Comparison of ENCODE assay signal across 13 mouse cellular contexts in the genomic region with DNA sequence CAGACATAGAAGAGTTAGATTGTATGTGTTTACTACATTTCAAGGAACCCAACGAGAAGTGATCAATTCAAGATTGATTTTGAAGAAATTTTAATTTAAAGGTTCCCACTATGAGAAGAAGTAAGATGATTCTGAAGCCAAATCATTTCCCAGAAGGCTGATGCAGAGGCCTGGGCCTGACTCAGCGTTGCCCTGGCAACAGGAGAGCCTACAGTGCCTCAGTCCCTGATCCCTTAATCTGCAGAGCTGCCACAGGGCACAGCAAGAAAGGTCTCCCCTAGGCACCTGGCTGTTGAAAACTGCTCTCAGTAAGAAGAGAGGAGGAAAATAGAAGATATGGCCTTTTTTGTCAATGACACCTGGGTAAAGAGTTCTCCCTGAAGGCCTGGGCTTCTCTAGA. TPM values are rescaled to one million over a fixed set of nuclear protein-coding genes. Genes with fewer than 3 reads are reported as not detected.
DNase-seq lines count a peak whose midpoint lies in the region; ATAC-seq and TF ChIP-seq lines count a peak whose summit lies in the region.
"Had no signal": no experiment of that assay in that cellular context is flagged by ENCODE, and none has a peak within 500 bp of the region (broad histone marks: within the 10 kb centered on the region; RNA-seq: fewer than 3 reads in every experiment).

No protein-coding gene starts in this region.

- no peak overlapping the region for H3K4me2 ChIP-seq in midbrain, embryonic 15.5 days
- no peak overlapping the region for H3K4me2 ChIP-seq in kidney, embryonic 16.5 days (replicated peaks; ENCODE audit: low read depth, low read length)
- H3K4me2 ChIP-seq: embryonic facial prominence, embryonic 13.5 days; limb, embryonic 13.5 days had no signal

- no peak overlapping the region for H3K4me3 ChIP-seq in midbrain, embryonic 15.5 days
- no peak overlapping the region for H3K4me3 ChIP-seq in kidney, embryonic 16.5 days (ENCODE audit: low read length)
- no peak overlapping the region for H3K4me3 ChIP-seq in gastrocnemius, adult 2 months
- H3K4me3 ChIP-seq: embryonic facial prominence, embryonic 13.5 days; limb, embryonic 13.5 days had no signal

- no peak overlapping the region for H3K9ac ChIP-seq in midbrain, embryonic 15.5 days
- no peak overlapping the region for H3K9ac ChIP-seq in kidney, embryonic 16.5 days (replicated peaks; ENCODE audit: low read length)
- H3K9ac ChIP-seq: embryonic facial prominence, embryonic 13.5 days; limb, embryonic 13.5 days had no signal

- intact Hi-C loops in gastrocnemius, adult 2 months (cut with DNase I): no loop called here

- peaks cover 23% of the 10 kb centered on the region for H3K36me3 ChIP-seq in midbrain, embryonic 15.5 days (replicated peaks)
- peaks cover 35% of the 10 kb centered on the region for H3K36me3 ChIP-seq in kidney, embryonic 16.5 days (ENCODE audit: insufficient read depth, low read length)

- no peaks in the 10 kb centered on the region for H3K27me3 ChIP-seq in midbrain, embryonic 15.5 days (replicated peaks)
- no peaks in the 10 kb centered on the region for H3K27me3 ChIP-seq in kidney, embryonic 16.5 days (ENCODE audit: insufficient read depth, low read length)
- H3K27me3 ChIP-seq: embryonic facial prominence, embryonic 13.5 days; limb, embryonic 13.5 days had no signal

- peak overlapping the region; percentile 39; the same call in 1 of the 2 replicates for H3K27ac ChIP-seq in midbrain, embryonic 15.5 days
- no peak overlapping the region for H3K27ac ChIP-seq in kidney, embryonic 16.5 days (ENCODE audit: low read length)
- no peak overlapping the region for H3K27ac ChIP-seq in gastrocnemius, adult 2 months
- H3K27ac ChIP-seq: embryonic facial prominence, embryonic 13.5 days; limb, embryonic 13.5 days had no signal

- TF ChIP-seq CTCF in gastrocnemius, adult 2 months (IDR thresholded peaks at IDR 0.05): no peak

- WGBS in midbrain, embryonic 15.5 days: 55% methylated on average over 2 of the region's 2 CpGs
- WGBS in kidney, embryonic 16.5 days: 90% methylated on average over 2 of the region's 2 CpGs

- 0 out of 2 replicates have a peak, but pooled peaks cover 10% of the 10 kb centered on the region for H3K9me3 ChIP-seq in midbrain, embryonic 15.5 days
- H3K9me3 ChIP-seq in kidney, embryonic 16.5 days (ENCODE audit: low read length): peaks cover 16% of the 10 kb centered on the region

- peak; percentile 46 to 79 for DNase-seq in adrenal gland, adult (ENCODE audit: inconsistent age in 2 of 2, low spot score in 1 of 2)
- DNase-seq in adrenal gland, postnatal 4 days (ENCODE audit: low spot score in 2 of 2): no peak
- peak; percentile 30 to 62 for DNase-seq in layer of hippocampus, adult 18-20 months (ENCODE audit: low spot score in 2 of 2)
- no peak for DNase-seq in layer of hippocampus, postnatal 25 days (ENCODE audit: extremely low spot score in 1 of 2, low spot score in 1 of 2)
- DNase-seq in adrenal gland, postnatal 10 days: peak; percentile 51
- no peak for DNase-seq in gastrocnemius, adult 2 months
- DNase-seq: heart, adult 18-20 months; lung, adult 2 months had no signal

- H3K4me1 ChIP-seq in midbrain, embryonic 15.5 days: peaks cover 7% of the 10 kb centered on the region; the same call in 1 of the 2 replicates
- H3K4me1 ChIP-seq in kidney, embryonic 16.5 days (ENCODE audit: insufficient read depth, low read length): no peaks in the 10 kb centered on the region
- H3K4me1 ChIP-seq: embryonic facial prominence, embryonic 13.5 days; limb, embryonic 13.5 days had no signal

- ATAC-seq in midbrain, embryonic 15.5 days (replicated peaks): no peak
- no peak for ATAC-seq in kidney, embryonic 16.5 days (ENCODE audit: low FRiP score, low TSS enrichment)
- ATAC-seq: intestine, embryonic 16.5 days had no signal

RNA-seq across cellular contexts. Expression of a gene that starts 28.7 kb away (rescaled TPM):
- 10 to 100 TPM; 43.3 to 44.0 TPM for total RNA-seq in adrenal gland, postnatal 4 days (2021)
- total RNA-seq in layer of hippocampus, adult 18-20 months (2021): 10 to 100 TPM; 30.9 to 34.3 TPM
- 10 to 100 TPM; 33.8 to 33.9 TPM for total RNA-seq in layer of hippocampus, postnatal 25 days (2021)
- 10 to 100 TPM; 25.2 to 33.8 TPM for total RNA-seq in adrenal gland, postnatal 10 days (2021)
- 13.9 and 15.1 TPM in 2 replicates for polyA plus RNA-seq in midbrain, embryonic 15.5 days (2015; fragmentation: Nextera tagmentation; extraction: Ambion mirVana)
- polyA plus RNA-seq in kidney, embryonic 16.5 days (2015; fragmentation: Nextera tagmentation; extraction: Ambion mirVana): 7.9 and 9.0 TPM in 2 replicates
- total RNA-seq in gastrocnemius, adult 2 months (2021): 10 to 100 TPM; 18.3 to 20.4 TPM

Comparison
In these comparisons a context has a peak if more than half of its experiments do, and no peak if none do; other contexts are left out.
1. DNase-seq: peak in adrenal gland, adult (2 of 2), layer of hippocampus, adult 18-20 months (2 of 2) and adrenal gland, postnatal 10 days (single experiment); none in adrenal gland, postnatal 4 days (0 of 2), layer of hippocampus, postnatal 25 days (0 of 2) and gastrocnemius, adult 2 months (single experiment).